1 mouse cellular context compared by ENCODE assay signal in the genomic region with DNA sequence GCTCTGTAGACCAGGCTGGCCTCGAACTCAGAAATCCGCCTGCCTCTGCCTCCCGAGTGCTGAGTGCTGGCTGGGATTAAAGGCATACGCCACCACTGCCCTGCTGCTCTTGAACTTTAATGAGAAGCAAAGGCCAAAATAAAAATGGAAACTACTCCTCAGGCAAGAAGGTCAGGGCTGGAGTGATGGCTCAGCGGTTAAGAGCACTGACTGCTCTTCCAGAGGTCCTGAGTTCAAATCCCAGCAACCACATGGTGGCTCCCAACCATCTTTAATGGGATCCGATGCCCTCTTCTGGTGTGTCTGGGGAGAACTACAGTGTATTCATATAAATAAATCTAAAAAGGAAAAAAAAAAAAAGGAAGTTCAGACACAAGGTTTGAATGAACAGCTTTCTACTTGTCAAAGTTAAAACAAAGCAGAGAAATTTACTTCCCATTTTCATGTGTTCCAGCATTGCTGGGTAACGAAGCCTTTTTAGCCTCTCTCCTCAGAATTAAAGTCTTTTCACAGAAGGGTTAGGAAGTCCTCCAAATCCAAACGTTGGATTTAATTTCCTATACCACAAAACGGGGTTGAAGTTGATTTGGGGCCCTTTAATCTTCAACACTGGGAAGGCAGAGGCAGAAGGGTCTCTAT.
TF ChIP-seq lines count a peak whose summit lies in the region.

No protein-coding gene starts in this region.

TF ChIP-seq in CH12.LX, 34 proteins besides CTCF, POLR2A, EP300 and RAD21:
- 0 out of 2 replicates have a peak, but pooled peaks have one; percentile 12 for TF ChIP-seq SIN3A (IDR thresholded peaks at IDR 0.05; ENCODE audit: low read length)
- TF ChIP-seq ZNF384 (IDR thresholded peaks at IDR 0.05; ENCODE audit: low read depth, low read length), result peak; percentile 66; the same call in 1 of the 2 replicates
- no peak for TF ChIP-seq SMC3 (IDR thresholded peaks at IDR 0.05; ENCODE audit: low read depth, low read length)
